Mouse (Mus musculus) liver, embryonic 12.5 days (tissue): Measurements from ENCODE around the gene Stxbp3. TPM values are rescaled to one million over a fixed set of nuclear protein-coding genes. Genes with fewer than 3 reads are reported as not detected.
A peak's percentile ranks its signal among the peaks of the same experiment; 100 is the strongest.
"Not testable (repeated sequence)": the region's sequence is repeated elsewhere in the genome, so short reads cannot be mapped to it uniquely, and the experiment has no call there.

ENCODE experiments used
- ATAC-seq: fragments of 200-750 bp; cut with Nextera tagmentation; 2 replicates; pipeline ENCODE4 v1.8.0; 2017; ENCODE audit warnings: moderate number of reproducible peaks, mild to moderate bottlenecking, moderate library complexity
- H3K27ac ChIP-seq: fragments of 300-500 bp; sonication (generic); 2 replicates; pipeline ENCODE4 v1.5.1; 2016; ENCODE audit warnings: mild to moderate bottlenecking
- H3K27me3 ChIP-seq: fragments of 300-500 bp; sonication (generic); replicated peaks from 2 replicates; pipeline ENCODE4 v1.6.1; 2016; ENCODE audit warnings: mild to moderate bottlenecking, moderate library complexity
- H3K36me3 ChIP-seq: fragments of 300-500 bp; sonication (generic); 2 replicates; pipeline ENCODE4 v1.6.1; 2016; ENCODE audit warnings: mild to moderate bottlenecking, moderate library complexity
- H3K4me1 ChIP-seq: fragments of 300-500 bp; sonication (generic); 2 replicates; pipeline ENCODE4 v1.6.1; 2016
- H3K4me2 ChIP-seq: fragments of 300-500 bp; sonication (generic); 2 replicates; pipeline ENCODE4 v1.6.1; 2016; ENCODE audit warnings: mild to moderate bottlenecking, moderate library complexity
- H3K4me3 ChIP-seq: fragments of 300-500 bp; sonication (generic); 2 replicates; pipeline ENCODE4 v1.5.1; 2016; ENCODE audit warnings: mild to moderate bottlenecking, moderate library complexity
- H3K9ac ChIP-seq: fragments of 300-500 bp; sonication (generic); 2 replicates; pipeline ENCODE4 v1.6.1; 2016; ENCODE audit warnings: mild to moderate bottlenecking, moderate library complexity
- H3K9me3 ChIP-seq: fragments of 300-500 bp; sonication (generic); replicated peaks from 2 replicates; pipeline ENCODE4 v1.6.1; 2016; ENCODE audit warnings: mild to moderate bottlenecking, moderate library complexity
- WGBS: fragments of 180-500 bp; shearing (Covaris S2); methylation state at CpG from one replicate; pipeline ENCODE4 v1.1.7; 2016; ENCODE audit not compliant: insufficient replicate concordance; 5-methylcytosine and 5-hydroxymethylcytosine counted together
- polyA plus RNA-seq: library from polyadenylated mRNA; unstranded; fragments of >200 nt; fragmentation: Nextera tagmentation; extraction: Ambion mirVana; gene quantifications from 2 replicates; pipeline ENCODE4 v1.2.1, GENCODE M21; 2016

Stxbp3 gene
- polyA plus RNA-seq, result 21.1 and 24.3 TPM in 2 replicates

- H3K4me3 ChIP-seq, result peak within 1 kb of the TSS; percentile 82
- peak; percentile 94 for ATAC-seq
- H3K4me1 ChIP-seq, result peaks cover 35% of the 10 kb centered on the region
- peaks cover 4% of the 10 kb centered on the region; the same call in 1 of the 2 replicates for H3K27me3 ChIP-seq
- peak within 1 kb of the TSS; percentile 74 for H3K4me2 ChIP-seq
- H3K9me3 ChIP-seq, result no peaks in the 10 kb centered on the region
- peak within 1 kb of the TSS; percentile 94 for H3K27ac ChIP-seq
- under 1% methylated on average over 56 of the region's 56 CpGs for WGBS
- H3K36me3 ChIP-seq, result peaks cover 9% of the 10 kb centered on the region; the same call in 1 of the 2 replicates
- peak within 1 kb of the TSS; percentile 85 for H3K9ac ChIP-seq
These were observed at the start of gene Stxbp3 for GRCm38 (mm10) chr3:108840000-108840715. Stxbp3 (minus strand) TSS chr3:108840526.

- no peak within 1 kb of the TSS for H3K4me2 ChIP-seq
- no peak for ATAC-seq
- peaks cover 25% of the 10 kb centered on the region for H3K4me1 ChIP-seq
- no peak within 1 kb of the TSS for H3K9ac ChIP-seq
- H3K36me3 ChIP-seq, result no peaks in the 10 kb centered on the region
- no peak within 1 kb of the TSS for H3K4me3 ChIP-seq
- no peaks in the 10 kb centered on the region for H3K27me3 ChIP-seq
- no peak within 1 kb of the TSS for H3K27ac ChIP-seq
- WGBS, result 82% methylated on average over 1 of the region's 1 CpGs
- H3K9me3 ChIP-seq, result no peaks in the 10 kb centered on the region
These were observed 49.6 kb upstream of the Stxbp3 start, which contains the start of gene Fndc7 for GRCm38 (mm10) chr3:108889908-108890307. Fndc7 (minus strand) TSS chr3:108890008.

GRCm38 (mm10) chr3:108887618-108887975 is 47.3 kb upstream of the Stxbp3 start:
- 82% methylated on average over 3 of the region's 3 CpGs for WGBS

GRCm38 (mm10) chr3:108886934-108887617 is 46.8 kb upstream of the Stxbp3 start:
- Histone ChIP-seq H3K4me2 (no peak overlapping the region), H3K27me3 (no peaks in the 10 kb centered on the region), H3K9ac (no peak overlapping the region), H3K9me3 (no peaks in the 10 kb centered on the region), H3K4me3 (no peak overlapping the region), H3K36me3 (no peaks in the 10 kb centered on the region), H3K27ac (peak overlapping the region; percentile 57), H3K4me1 (peaks cover 32% of the 10 kb centered on the region)
- no peak for ATAC-seq
- WGBS, result 51% methylated on average over 12 of the region's 12 CpGs

More at GRCm38 (mm10) chr3:108887618-108887975, 47.3 kb upstream of the Stxbp3 start:
- no peak overlapping the region for H3K4me3 ChIP-seq
- H3K4me1 ChIP-seq, result peaks cover 32% of the 10 kb centered on the region
- no peaks in the 10 kb centered on the region for H3K27me3 ChIP-seq
- no peak overlapping the region for H3K4me2 ChIP-seq
- no peaks in the 10 kb centered on the region for H3K9me3 ChIP-seq
- H3K9ac ChIP-seq, result no peak overlapping the region
- ATAC-seq, result no peak
- H3K36me3 ChIP-seq, result no peaks in the 10 kb centered on the region
- no peak overlapping the region for H3K27ac ChIP-seq

GRCm38 (mm10) chr3:108885686-108886530 is 45.6 kb upstream of the Stxbp3 start:
- 19% methylated on average over 9 of the region's 9 CpGs for WGBS
- Histone ChIP-seq H3K4me2 (peak overlapping the region; percentile 3; the same call in 1 of the 2 replicates), H3K9me3 (no peaks in the 10 kb centered on the region), H3K27ac (peak overlapping the region; percentile 61), H3K9ac (no peak overlapping the region), H3K27me3 (no peaks in the 10 kb centered on the region), H3K4me3 (no peak overlapping the region), H3K4me1 (peaks cover 38% of the 10 kb centered on the region), H3K36me3 (no peaks in the 10 kb centered on the region)
- peak; percentile 65 for ATAC-seq

- Histone ChIP-seq H3K4me1 (peaks cover 39% of the 10 kb centered on the region), H3K9ac (no peak overlapping the region), H3K9me3 (no peaks in the 10 kb centered on the region), H3K4me2 (no peak overlapping the region), H3K27me3 (no peaks in the 10 kb centered on the region), H3K4me3 (no peak overlapping the region), H3K27ac (no peak overlapping the region), H3K36me3 (no peaks in the 10 kb centered on the region)
- no peak for ATAC-seq
- WGBS, result 33% methylated on average over 8 of the region's 8 CpGs
These were observed 44.5 kb upstream of the Stxbp3 start for GRCm38 (mm10) chr3:108884706-108885289.

- no peak for ATAC-seq
- WGBS, result 82% methylated on average over 2 of the region's 2 CpGs
- Histone ChIP-seq H3K4me3 (no peak overlapping the region), H3K27me3 (no peaks in the 10 kb centered on the region), H3K36me3 (no peaks in the 10 kb centered on the region), H3K9ac (no peak overlapping the region), H3K4me2 (no peak overlapping the region), H3K27ac (no peak overlapping the region), H3K4me1 (peaks cover 47% of the 10 kb centered on the region), H3K9me3 (no peaks in the 10 kb centered on the region)
These were observed 42.7 kb upstream of the Stxbp3 start for GRCm38 (mm10) chr3:108883067-108883466.

GRCm38 (mm10) chr3:108881873-108882272 is 41.5 kb upstream of the Stxbp3 start:
- not testable (repeated sequence) for H3K9ac ChIP-seq, H3K4me2 ChIP-seq, ATAC-seq, H3K27ac ChIP-seq, H3K9me3 ChIP-seq, H3K27me3 ChIP-seq, H3K36me3 ChIP-seq, H3K4me3 ChIP-seq
- 34% methylated on average over 4 of the region's 4 CpGs for WGBS
- H3K4me1 ChIP-seq, result peaks cover 42% of the 10 kb centered on the region

GRCm38 (mm10) chr3:108880544-108881507 is 40.5 kb upstream of the Stxbp3 start:
- no peak overlapping the region for H3K4me3 ChIP-seq
- no peaks in the 10 kb centered on the region for H3K27me3 ChIP-seq
- H3K9ac ChIP-seq, result no peak overlapping the region
- no peaks in the 10 kb centered on the region for H3K9me3 ChIP-seq
- H3K4me2 ChIP-seq, result peak overlapping the region; percentile 32
- H3K4me1 ChIP-seq, result peaks cover 32% of the 10 kb centered on the region
- WGBS, result 55% methylated on average over 28 of the region's 28 CpGs
- H3K27ac ChIP-seq, result no peak overlapping the region
- no peaks in the 10 kb centered on the region for H3K36me3 ChIP-seq
- ATAC-seq, result 0 out of 2 replicates have a peak, but pooled peaks have one; percentile 27

- H3K27me3 ChIP-seq, result no peaks in the 10 kb centered on the region
- H3K4me2 ChIP-seq, result no peak overlapping the region
- 42% methylated on average over 5 of the region's 5 CpGs for WGBS
- no peaks in the 10 kb centered on the region for H3K36me3 ChIP-seq
- H3K27ac ChIP-seq, result no peak overlapping the region
- no peaks in the 10 kb centered on the region for H3K9me3 ChIP-seq
- no peak overlapping the region for H3K9ac ChIP-seq
- ATAC-seq, result no peak
- H3K4me3 ChIP-seq, result no peak overlapping the region
- peaks cover 23% of the 10 kb centered on the region; the same call in 1 of the 2 replicates for H3K4me1 ChIP-seq
These were observed 39.6 kb upstream of the Stxbp3 start for GRCm38 (mm10) chr3:108879836-108880435.
